ENCODE assay signal across 24 mouse cellular contexts in the genomic region with DNA sequence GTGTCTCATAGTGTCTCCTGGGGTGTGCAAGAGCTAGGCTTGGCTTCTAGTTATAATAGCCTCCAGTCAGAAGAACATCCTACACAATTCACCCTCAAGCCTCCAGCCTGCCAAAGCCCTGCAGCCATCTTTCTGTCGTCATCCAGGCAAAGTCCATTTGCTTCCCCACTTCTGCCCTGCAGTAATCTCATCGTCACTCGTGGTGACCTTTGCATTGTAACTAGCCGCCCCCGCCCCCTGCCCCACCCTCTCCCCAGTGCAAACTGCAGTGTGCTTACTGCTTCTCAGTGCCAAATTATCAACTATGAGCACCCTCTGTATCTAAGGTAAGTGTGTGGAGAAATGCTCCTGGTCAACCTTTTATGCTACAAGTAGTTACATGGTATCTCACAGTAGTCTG. TPM values are rescaled to one million over a fixed set of nuclear protein-coding genes. Genes with fewer than 3 reads are reported as not detected.
DNase-seq lines count a peak whose midpoint lies in the region; ATAC-seq lines count a peak whose summit lies in the region.
"Had no signal": no experiment of that assay in that cellular context is flagged by ENCODE, and none has a peak within 500 bp of the region (broad histone marks: within the 10 kb centered on the region; RNA-seq: fewer than 3 reads in every experiment).

No protein-coding gene starts in this region.

- no peak overlapping the region for H3K4me2 ChIP-seq in intestine, embryonic 14.5 days (ENCODE audit: low read length)
- H3K4me2 ChIP-seq in liver, embryonic 15.5 days = no peak overlapping the region; the same call in 1 of the 2 replicates
- H3K4me2 ChIP-seq in stomach, embryonic 16.5 days (ENCODE audit: low read depth, low read length) = no peak overlapping the region
- H3K4me2 ChIP-seq: heart, embryonic 13.5 days; hindbrain, embryonic 12.5 days had no signal

- no peak overlapping the region for H3K9ac ChIP-seq in intestine, embryonic 14.5 days (ENCODE audit: low read length)
- no peak overlapping the region for H3K9ac ChIP-seq in liver, embryonic 15.5 days
- no peak overlapping the region for H3K9ac ChIP-seq in stomach, embryonic 16.5 days (ENCODE audit: low read length)
- H3K9ac ChIP-seq: heart, embryonic 13.5 days; hindbrain, embryonic 12.5 days had no signal

- no peaks in the 10 kb centered on the region for H3K27me3 ChIP-seq in intestine, embryonic 14.5 days (replicated peaks; ENCODE audit: control insufficient read depth, insufficient read depth, low read length)
- H3K27me3 ChIP-seq in liver, embryonic 15.5 days = no peaks in the 10 kb centered on the region
- H3K27me3 ChIP-seq in stomach, embryonic 16.5 days (ENCODE audit: control insufficient read depth, insufficient read depth, low read length) = no peaks in the 10 kb centered on the region
- H3K27me3 ChIP-seq: heart, embryonic 13.5 days; hindbrain, embryonic 12.5 days had no signal

- DNase-seq in intestine, embryonic 14.5 days (ENCODE audit: low spot score) = no peak
- peak; percentile 43 for DNase-seq in liver
- no peak for DNase-seq in urinary bladder, postnatal 25 days (ENCODE audit: low spot score)
- no peak for DNase-seq in kidney, postnatal 4 days
- DNase-seq: adrenal gland, postnatal 14 days; cerebellum, adult 8-10 months; gastrocnemius, postnatal 10 days; heart, adult 2 months; kidney, adult 8-10 months; kidney, postnatal 14 days; lung, adult 18-20 months; lung, postnatal 10 days; right cerebral cortex, adult 18-20 months; thymus, postnatal 25 days had no signal

- no peaks in the 10 kb centered on the region for H3K36me3 ChIP-seq in intestine, embryonic 14.5 days (ENCODE audit: control insufficient read depth, insufficient read depth, low read length)
- H3K36me3 ChIP-seq in liver, embryonic 15.5 days (replicated peaks) = no peaks in the 10 kb centered on the region
- H3K36me3 ChIP-seq in stomach, embryonic 16.5 days (ENCODE audit: control insufficient read depth, insufficient read depth, low read length) = no peaks in the 10 kb centered on the region
- H3K36me3 ChIP-seq: heart, embryonic 13.5 days; hindbrain, embryonic 12.5 days; limb, embryonic 10.5 days; midbrain, embryonic 10.5 days had no signal

- peak; percentile 73 for ATAC-seq in intestine, embryonic 14.5 days (replicated peaks; ENCODE audit: low FRiP score, low TSS enrichment, low read depth)
- peak; percentile 57 for ATAC-seq in liver, embryonic 15.5 days (ENCODE audit: insufficient read depth)
- ATAC-seq in stomach, embryonic 16.5 days (ENCODE audit: insufficient read depth, low FRiP score) = peak; percentile 67; the same call in 1 of the 2 replicates
- no peak for ATAC-seq in cerebellum, adult (ENCODE audit: insufficient number of reproducible peaks, low FRiP score, low TSS enrichment)
- ATAC-seq: forebrain, embryonic 14.5 days had no signal

- no peaks in the 10 kb centered on the region for H3K9me3 ChIP-seq in intestine, embryonic 14.5 days (ENCODE audit: control insufficient read depth, low read length)
- H3K9me3 ChIP-seq in liver, embryonic 15.5 days (replicated peaks) = no peaks in the 10 kb centered on the region
- H3K9me3 ChIP-seq in stomach, embryonic 16.5 days (replicated peaks; ENCODE audit: control insufficient read depth, low read length) = no peaks in the 10 kb centered on the region
- H3K9me3 ChIP-seq: heart, embryonic 13.5 days; hindbrain, embryonic 12.5 days; limb, embryonic 10.5 days; midbrain, embryonic 10.5 days had no signal

- H3K4me3 ChIP-seq in intestine, embryonic 14.5 days (ENCODE audit: low read depth, low read length) = no peak overlapping the region
- no peak overlapping the region for H3K4me3 ChIP-seq in liver, embryonic 15.5 days (replicated peaks)
- no peak overlapping the region for H3K4me3 ChIP-seq in stomach, embryonic 16.5 days (replicated peaks; ENCODE audit: low read length)
- H3K4me3 ChIP-seq: heart, adult 2 months; heart, embryonic 13.5 days; hindbrain, embryonic 12.5 days; limb, embryonic 10.5 days; midbrain, embryonic 10.5 days had no signal

- WGBS in intestine, embryonic 14.5 days = 40% methylated on average over 5 of the region's 5 CpGs
- 48% methylated on average over 5 of the region's 5 CpGs for WGBS in liver, embryonic 15.5 days (ENCODE audit: insufficient replicate concordance)
- 37% methylated on average over 5 of the region's 5 CpGs for WGBS in stomach, embryonic 16.5 days

- H3K4me1 ChIP-seq in intestine, embryonic 14.5 days (replicated peaks; ENCODE audit: control insufficient read depth, insufficient read depth, low read length) = no peaks in the 10 kb centered on the region
- H3K4me1 ChIP-seq in liver, embryonic 15.5 days (replicated peaks) = no peaks in the 10 kb centered on the region
- no peaks in the 10 kb centered on the region for H3K4me1 ChIP-seq in stomach, embryonic 16.5 days (ENCODE audit: control insufficient read depth, insufficient read depth, low read length)
- H3K4me1 ChIP-seq: heart, embryonic 13.5 days; hindbrain, embryonic 12.5 days; limb, embryonic 10.5 days; midbrain, embryonic 10.5 days had no signal

- H3K27ac ChIP-seq in intestine, embryonic 14.5 days (ENCODE audit: low read depth) = no peak overlapping the region
- H3K27ac ChIP-seq in liver, embryonic 15.5 days (replicated peaks) = no peak overlapping the region
- H3K27ac ChIP-seq in stomach, embryonic 16.5 days (ENCODE audit: low read length) = no peak overlapping the region
- H3K27ac ChIP-seq: heart, adult 2 months; heart, embryonic 13.5 days; hindbrain, embryonic 12.5 days; limb, embryonic 10.5 days; midbrain, embryonic 10.5 days had no signal

RNA-seq across cellular contexts. Expression of gene Fam3b, which starts 16.9 kb away (rescaled TPM):
- 0.26 TPM in 1 of 2 replicates, not detected in the other for polyA plus RNA-seq in intestine, embryonic 14.5 days (2014; fragmentation: Nextera tagmentation; extraction: Ambion mirVana)
- not detected in 2 replicates for polyA plus RNA-seq in liver, embryonic 15.5 days (2015; fragmentation: Nextera tagmentation; extraction: Ambion mirVana)
- 5.9 and 9.3 TPM in 2 replicates for polyA plus RNA-seq in stomach, embryonic 16.5 days (2015; fragmentation: Nextera tagmentation; extraction: Ambion mirVana)
- polyA plus RNA-seq: forebrain, embryonic 14.5 days; heart, adult 2 months; heart, embryonic 13.5 days; hindbrain, embryonic 12.5 days; limb, embryonic 10.5 days; midbrain, embryonic 10.5 days; midbrain, postnatal 0 days; neural tube, embryonic 14.5 days had no signal

RNA-seq across cellular contexts. Expression of gene Mx1, which starts 35.0 kb away (rescaled TPM):
- 0.24 and 0.31 TPM in 2 replicates for polyA plus RNA-seq in intestine, embryonic 14.5 days (2014; fragmentation: Nextera tagmentation; extraction: Ambion mirVana)
- polyA plus RNA-seq in liver, embryonic 15.5 days (2015; fragmentation: Nextera tagmentation; extraction: Ambion mirVana) = 0.23 and 0.29 TPM in 2 replicates
- 0.21 and 0.31 TPM in 2 replicates for polyA plus RNA-seq in stomach, embryonic 16.5 days (2015; fragmentation: Nextera tagmentation; extraction: Ambion mirVana)
- polyA plus RNA-seq: forebrain, embryonic 14.5 days; limb, embryonic 10.5 days; midbrain, embryonic 10.5 days; neural tube, embryonic 14.5 days had no signal
